Mouse (Mus musculus) cerebellum, adult 11-12 months (tissue): ENCODE measurements around the gene Clgn.
A peak's percentile ranks its signal among the peaks of the same experiment; 100 is the strongest.

Experiments
- DNase-seq: peaks from one replicate; pipeline ENCODE4 v3.0.0; 2022

The Clgn gene

GRCm38 (mm10) chr8:83389316-83390005 lies at the start of gene Clgn:
Gene Clgn (plus strand): TSS chr8:83389867.
- DNase-seq, result peak; percentile 87

- no peak for DNase-seq
Observed at GRCm38 (mm10) chr8:83342076-83342475, 47.6 kb upstream of the Clgn start.

GRCm38 (mm10) chr8:83342693-83343092 lies 47.0 kb upstream of the Clgn start:
- DNase-seq, result no peak

GRCm38 (mm10) chr8:83348263-83348662 lies 41.4 kb upstream of the Clgn start, which contains the start of gene Mgat4d:
Gene Mgat4d (plus strand): TSS chr8:83348471.
- DNase-seq, result no peak

- no peak for DNase-seq
Observed at GRCm38 (mm10) chr8:83351315-83351714, 38.4 kb upstream of the Clgn start.

GRCm38 (mm10) chr8:83363156-83363769 lies 26.4 kb upstream of the Clgn start:
- DNase-seq, result no peak

- no peak for DNase-seq
Observed at GRCm38 (mm10) chr8:83377231-83377630, 12.4 kb upstream of the Clgn start.

GRCm38 (mm10) chr8:83380141-83380540 lies 9.5 kb upstream of the Clgn start:
- DNase-seq, result no peak

GRCm38 (mm10) chr8:83381016-83381415 lies 8.7 kb upstream of the Clgn start:
- no peak for DNase-seq

GRCm38 (mm10) chr8:83382850-83383249 lies 6.8 kb upstream of the Clgn start:
- no peak for DNase-seq

GRCm38 (mm10) chr8:83390006-83390701 lies 487 bp downstream of the Clgn start:
- no peak for DNase-seq

- DNase-seq, result no peak
Observed at GRCm38 (mm10) chr8:83392521-83392920, 2.9 kb downstream of the Clgn start.

GRCm38 (mm10) chr8:83394325-83394724 lies 4.7 kb downstream of the Clgn start:
- no peak for DNase-seq

- no peak for DNase-seq
Observed at GRCm38 (mm10) chr8:83396680-83397079, 7.0 kb downstream of the Clgn start.

GRCm38 (mm10) chr8:83397726-83398125 lies 8.1 kb downstream of the Clgn start:
- no peak for DNase-seq

GRCm38 (mm10) chr8:83405548-83405947 lies 15.9 kb downstream of the Clgn start:
- no peak for DNase-seq

- no peak for DNase-seq
Observed at GRCm38 (mm10) chr8:83406836-83407235, 17.2 kb downstream of the Clgn start.

GRCm38 (mm10) chr8:83408496-83408895 lies 18.8 kb downstream of the Clgn start:
- DNase-seq, result no peak

GRCm38 (mm10) chr8:83416878-83417277 lies 27.2 kb downstream of the Clgn start:
- DNase-seq, result no peak

GRCm38 (mm10) chr8:83417970-83418369 lies 28.3 kb downstream of the Clgn start:
- no peak for DNase-seq

GRCm38 (mm10) chr8:83418805-83419516 lies 29.3 kb downstream of the Clgn start:
- DNase-seq, result no peak

GRCm38 (mm10) chr8:83421354-83421753 lies 31.7 kb downstream of the Clgn start:
- no peak for DNase-seq
